Mouse (Mus musculus) myocyte (in vitro differentiated cells): ENCODE data around the gene Dazap1. TPM values are rescaled to one million over a fixed set of nuclear protein-coding genes. Genes with fewer than 3 reads are reported as not detected.
A peak's percentile ranks its signal among the peaks of the same experiment; 100 is the strongest.

Experiments used
- H3K27me3 ChIP-seq: one replicate; pipeline ENCODE4 v1.6.1; 2011; ENCODE audit not compliant: control insufficient read depth, insufficient read depth, insufficient read length
- H3K36me3 ChIP-seq: one replicate; pipeline ENCODE4 v1.6.1; 2011; ENCODE audit not compliant: control insufficient read depth, insufficient read depth
- H3K4me2 ChIP-seq: one replicate; pipeline ENCODE4 v1.6.1; 2011; ENCODE audit warnings: low read depth, control low read depth
- H3K4me3 ChIP-seq: one replicate; pipeline ENCODE4 v1.5.1; 2011; ENCODE audit warnings: mild to moderate bottlenecking, control low read depth, moderate library complexity
- H3K79me2 ChIP-seq: one replicate; pipeline ENCODE4 v1.6.1; 2011; ENCODE audit not compliant: control insufficient read depth, insufficient read depth
- H3ac ChIP-seq: one replicate; pipeline ENCODE4 v1.6.1; 2011; ENCODE audit not compliant: control insufficient read depth, insufficient read length
- CEBPB ChIP-seq: IDR thresholded peaks from 2 replicates; pipeline ENCODE4 v1.6.1; 2011; ENCODE audit warnings: mild to moderate bottlenecking, moderate library complexity; ENCODE audit not compliant: poor library complexity, insufficient read depth, severe bottlenecking
- E2F4 ChIP-seq: IDR thresholded peaks from one replicate; pipeline ENCODE4 v1.6.1; 2011; ENCODE audit warnings: mild to moderate bottlenecking, control low read depth, moderate library complexity; ENCODE audit not compliant: insufficient read depth
- MAX ChIP-seq: IDR thresholded peaks from one replicate; pipeline ENCODE4 v1.6.1; 2011; ENCODE audit warnings: low read depth, mild to moderate bottlenecking, control low read depth
- MYOD1 ChIP-seq, 3 experiments: IDR thresholded peaks; one replicate each; pipeline ENCODE4 v1.6.1; 2011; ENCODE audit warnings: control low read depth in 2 of 3, low read depth in 2 of 3, mild to moderate bottlenecking in 2 of 3, moderate library complexity in 1 of 3; ENCODE audit not compliant: insufficient read length in 2 of 3, control insufficient read depth in 1 of 3
- MYOG ChIP-seq, 3 experiments: IDR thresholded peaks; one replicate each; pipeline ENCODE4 v1.6.1; 2011; ENCODE audit warnings: control low read depth in 2 of 3, low read depth in 2 of 3, mild to moderate bottlenecking in 2 of 3; ENCODE audit not compliant: insufficient read length in 2 of 3, control insufficient read depth in 1 of 3, insufficient read depth in 1 of 3
- POLR2A ChIP-seq: IDR thresholded peaks from one replicate; pipeline ENCODE4 v1.6.1; 2011; ENCODE audit warnings: low read depth, mild to moderate bottlenecking, control low read depth, moderate library complexity; ENCODE audit not compliant: insufficient read length
- POLR2AphosphoS2 ChIP-seq: IDR thresholded peaks from one replicate; pipeline ENCODE4 v1.6.1; 2011; ENCODE audit warnings: low read depth, control low read depth; ENCODE audit not compliant: insufficient read length
- REST ChIP-seq: IDR thresholded peaks from one replicate; pipeline ENCODE4 v1.6.1; 2011; ENCODE audit warnings: mild to moderate bottlenecking, control low read depth, moderate library complexity; ENCODE audit not compliant: insufficient read depth, insufficient read length
- SRF ChIP-seq: IDR thresholded peaks from one replicate; pipeline ENCODE4 v1.6.1; 2011; ENCODE audit warnings: low read depth; ENCODE audit not compliant: control insufficient read depth, insufficient read length
- TCF12 ChIP-seq: IDR thresholded peaks from one replicate; pipeline ENCODE4 v1.6.1; 2011; ENCODE audit warnings: mild to moderate bottlenecking, control low read depth; ENCODE audit not compliant: poor library complexity, insufficient read depth, severe bottlenecking
- TCF3 ChIP-seq: IDR thresholded peaks from one replicate; pipeline ENCODE4 v1.6.1; 2011; ENCODE audit warnings: low read depth, control low read depth; ENCODE audit not compliant: insufficient read length
- USF1 ChIP-seq: IDR thresholded peaks from one replicate; pipeline ENCODE4 v1.6.1; 2011; ENCODE audit warnings: low read depth, mild to moderate bottlenecking, control low read depth, moderate library complexity
- polyA plus RNA-seq: library from polyadenylated mRNA; unstranded; fragments of >200 nt; fragmentation: generic; extraction: Trizol; gene quantifications from one replicate; pipeline ENCODE4 v1.2.1, GENCODE M21; 2012; ENCODE audit warnings: missing spikeins

Gene Dazap1
- polyA plus RNA-seq, 1 experiment = 123 TPM

DNA sequence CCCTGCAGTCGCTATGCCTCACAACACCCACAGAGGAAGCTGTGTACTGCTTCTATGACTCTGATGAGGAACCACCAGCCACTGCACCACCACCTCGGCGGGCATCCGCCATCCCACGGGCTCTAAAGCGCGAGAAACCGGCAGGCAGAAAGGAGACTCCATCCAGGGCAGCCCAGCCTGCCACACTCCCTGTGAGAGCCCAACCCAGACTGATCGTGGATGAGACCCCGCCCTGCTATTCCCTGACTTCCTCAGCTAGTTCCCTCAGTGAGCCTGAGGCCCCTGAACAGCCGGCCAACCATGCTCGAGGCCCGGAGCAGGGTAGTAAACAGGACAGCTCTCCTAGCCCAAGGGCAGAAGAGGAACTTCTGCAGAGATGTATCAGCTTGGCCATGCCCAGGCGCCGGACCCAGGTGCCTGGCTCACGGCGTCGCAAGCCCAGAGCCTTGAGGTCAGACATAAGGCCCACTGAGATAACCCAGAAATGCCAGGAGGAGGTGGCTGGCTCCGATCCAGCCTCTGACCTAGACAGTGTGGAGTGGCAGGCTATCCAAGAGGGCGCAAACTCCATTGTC, 52.4 kb downstream of the Dazap1 start:
- no peaks in the 10 kb centered on the region for H3K36me3 ChIP-seq
- no peaks in the 10 kb centered on the region for H3K79me2 ChIP-seq
- no peak overlapping the region for H3K4me3 ChIP-seq
- H3K4me2 ChIP-seq = no peak overlapping the region
- TF ChIP-seq TCF3 (no peak), MYOG (IDR thresholded peaks at IDR 0.05; ENCODE audit: control insufficient read depth in 1 of 3, insufficient read depth in 1 of 3, insufficient read length in 2 of 3, low read depth in 2 of 3) (no peak), SRF (no peak), USF1 (no peak), POLR2AphosphoS2 (no peak)
- H3ac ChIP-seq = no peak overlapping the region
- H3K27me3 ChIP-seq = peaks cover 36% of the 10 kb centered on the region

DNA sequence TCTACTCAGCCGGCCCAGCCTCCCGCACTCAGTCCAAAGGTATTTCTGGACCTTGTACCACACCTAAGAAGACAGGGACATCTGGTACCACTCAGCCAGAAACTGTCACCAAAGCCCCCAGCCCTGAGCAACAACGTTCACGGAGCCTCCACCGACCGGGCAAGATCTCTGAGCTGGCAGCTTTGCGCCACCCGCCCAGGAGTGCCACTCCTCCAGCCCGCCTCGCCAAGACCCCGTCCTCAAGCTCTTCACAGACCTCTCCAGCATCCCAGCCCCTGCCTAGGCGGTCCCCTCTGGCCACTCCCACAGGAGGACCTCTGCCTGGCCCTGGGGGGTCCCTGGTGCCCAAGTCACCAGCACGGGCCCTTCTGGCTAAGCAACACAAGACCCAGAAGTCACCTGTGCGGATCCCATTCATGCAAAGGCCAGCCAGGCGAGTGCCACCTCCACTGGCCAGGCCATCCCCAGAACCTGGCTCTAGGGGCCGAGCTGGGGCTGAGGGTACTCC, 53.3 kb downstream of the Dazap1 start:
- H3K79me2 ChIP-seq = peaks cover 4% of the 10 kb centered on the region
- no peak overlapping the region for H3ac ChIP-seq
- TF ChIP-seq MYOD1 (IDR thresholded peaks at IDR 0.05; ENCODE audit: control insufficient read depth in 1 of 3, insufficient read length in 2 of 3, low read depth in 2 of 3) (no peak), CEBPB (no peak), POLR2AphosphoS2 (no peak), MYOG (IDR thresholded peaks at IDR 0.05; ENCODE audit: control insufficient read depth in 1 of 3, insufficient read depth in 1 of 3, insufficient read length in 2 of 3, low read depth in 2 of 3) (no peak)
- H3K36me3 ChIP-seq = no peaks in the 10 kb centered on the region
- peaks cover 28% of the 10 kb centered on the region for H3K27me3 ChIP-seq
- H3K4me2 ChIP-seq = no peak overlapping the region
- H3K4me3 ChIP-seq = no peak overlapping the region

DNA sequence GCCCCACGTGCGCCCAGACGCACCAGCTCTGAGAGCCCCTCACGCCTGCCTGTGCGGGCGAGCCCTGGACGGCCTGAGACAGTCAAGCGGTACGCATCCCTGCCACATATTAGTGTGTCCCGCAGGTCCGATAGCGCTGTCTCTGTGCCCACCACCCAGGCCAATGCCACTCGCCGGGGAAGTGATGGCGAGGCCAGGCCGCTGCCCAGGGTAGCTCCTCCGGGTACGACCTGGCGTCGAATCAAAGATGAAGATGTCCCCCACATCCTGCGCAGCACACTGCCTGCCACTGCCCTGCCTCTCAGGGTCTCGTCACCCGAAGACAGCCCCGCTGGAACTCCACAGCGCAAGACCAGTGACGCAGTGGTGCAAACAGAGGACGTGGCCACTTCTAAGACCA, 54.0 kb downstream of the Dazap1 start:
- TF ChIP-seq POLR2AphosphoS2 (no peak), E2F4 (no peak), TCF3 (no peak), REST (no peak), SRF (no peak)
- Histone ChIP-seq H3K36me3 (no peaks in the 10 kb centered on the region), H3ac (no peak overlapping the region), H3K27me3 (peaks cover 28% of the 10 kb centered on the region), H3K4me3 (no peak overlapping the region), H3K4me2 (no peak overlapping the region), H3K79me2 (peaks cover 10% of the 10 kb centered on the region)

DNA sequence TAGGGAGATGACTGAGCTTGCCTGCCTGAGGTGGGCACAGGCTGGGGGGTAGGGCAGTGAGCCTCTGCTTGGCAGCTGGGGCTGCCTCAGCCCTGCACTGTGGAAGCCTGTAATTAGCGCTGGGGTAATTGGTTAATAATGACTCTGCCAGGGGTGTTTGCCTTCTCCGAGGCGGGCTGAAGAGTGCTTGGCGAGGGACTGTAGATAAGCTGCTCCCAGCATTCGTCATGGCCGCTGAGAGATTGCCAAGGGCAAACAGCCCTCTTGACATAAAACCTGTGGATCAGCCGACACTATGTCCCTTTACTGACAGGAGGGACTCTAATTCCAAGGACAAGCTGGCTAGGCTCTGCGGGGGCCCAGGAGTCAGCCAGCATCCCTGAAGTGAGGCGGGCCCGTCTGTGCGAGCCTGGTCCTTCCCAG, 55.1 kb downstream of the Dazap1 start:
- Histone ChIP-seq H3K4me3 (no peak overlapping the region), H3K36me3 (no peaks in the 10 kb centered on the region), H3K27me3 (peaks cover 18% of the 10 kb centered on the region), H3K4me2 (no peak overlapping the region), H3ac (no peak overlapping the region), H3K79me2 (peaks cover 10% of the 10 kb centered on the region)
- no peak for TF ChIP-seq MAX
- TF ChIP-seq POLR2A = peak; percentile 25

DNA sequence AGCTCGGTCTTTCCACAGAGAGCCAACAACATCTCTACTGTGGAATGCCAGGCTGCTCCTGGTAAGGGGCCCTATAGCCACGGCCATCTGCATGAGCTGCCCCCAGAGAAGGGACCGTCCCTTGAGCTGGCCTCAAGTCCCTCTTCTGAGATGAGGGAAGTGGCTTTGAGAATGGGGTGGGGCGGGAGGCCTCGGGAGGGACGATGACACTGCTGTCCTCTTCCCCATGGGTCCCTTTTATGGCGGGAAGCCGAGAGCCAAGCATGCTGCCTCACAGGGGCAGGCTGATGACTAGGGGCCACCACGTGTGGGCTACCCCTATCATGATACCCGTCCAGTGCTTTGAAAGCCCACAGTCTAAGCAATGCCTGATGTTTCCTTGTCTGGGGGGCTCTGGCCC, 55.7 kb downstream of the Dazap1 start:
- H3K4me3 ChIP-seq = no peak overlapping the region
- TF ChIP-seq MAX (no peak), POLR2A (no peak), SRF (no peak), CEBPB (no peak), USF1 (no peak), E2F4 (no peak), TCF3 (no peak), MYOD1 (IDR thresholded peaks at IDR 0.05; ENCODE audit: control insufficient read depth in 1 of 3, insufficient read length in 2 of 3, low read depth in 2 of 3) (no peak), MYOG (IDR thresholded peaks at IDR 0.05; ENCODE audit: control insufficient read depth in 1 of 3, insufficient read depth in 1 of 3, insufficient read length in 2 of 3, low read depth in 2 of 3) (no peak), POLR2AphosphoS2 (no peak), REST (no peak), TCF12 (no peak)
- H3K4me2 ChIP-seq = no peak overlapping the region
- H3K27me3 ChIP-seq = peaks cover 11% of the 10 kb centered on the region
- no peak overlapping the region for H3ac ChIP-seq
- H3K36me3 ChIP-seq = no peaks in the 10 kb centered on the region
- peaks cover 10% of the 10 kb centered on the region for H3K79me2 ChIP-seq
